Mouse (Mus musculus): ENCODE data around the gene Zbtb38.

The Zbtb38 gene

GRCm38 (mm10) chr9:96752603-96753114 lies at the start of gene Zbtb38:
TSS of gene Zbtb38 (minus strand) at chr9:96752831.
- DNase-seq (ENCODE audit: low read depth, low spot score) = no peak

- no peak for DNase-seq (ENCODE audit: low read depth, low spot score)
Measured at GRCm38 (mm10) chr9:96800131-96800825, 47.6 kb upstream of the Zbtb38 start.

- no peak for DNase-seq (ENCODE audit: low read depth, low spot score)
Measured at GRCm38 (mm10) chr9:96797311-96797710, 44.7 kb upstream of the Zbtb38 start.

GRCm38 (mm10) chr9:96795399-96795928 lies 42.8 kb upstream of the Zbtb38 start:
- no peak for DNase-seq (ENCODE audit: low read depth, low spot score)

- DNase-seq (ENCODE audit: low read depth, low spot score) = no peak
Measured at GRCm38 (mm10) chr9:96794601-96795000, 42.0 kb upstream of the Zbtb38 start.

GRCm38 (mm10) chr9:96792543-96792942 lies 39.9 kb upstream of the Zbtb38 start:
- no peak for DNase-seq (ENCODE audit: low read depth, low spot score)

GRCm38 (mm10) chr9:96790389-96791007 lies 37.9 kb upstream of the Zbtb38 start:
- no peak for DNase-seq (ENCODE audit: low read depth, low spot score)

- no peak for DNase-seq (ENCODE audit: low read depth, low spot score)
Measured at GRCm38 (mm10) chr9:96789906-96790305, 37.3 kb upstream of the Zbtb38 start.

- no peak for DNase-seq (ENCODE audit: low read depth, low spot score)
Measured at GRCm38 (mm10) chr9:96787797-96788196, 35.2 kb upstream of the Zbtb38 start.

- no peak for DNase-seq (ENCODE audit: low read depth, low spot score)
Measured at GRCm38 (mm10) chr9:96785871-96786342, 33.3 kb upstream of the Zbtb38 start.

- no peak for DNase-seq (ENCODE audit: low read depth, low spot score)
Measured at GRCm38 (mm10) chr9:96785187-96785586, 32.6 kb upstream of the Zbtb38 start.

- DNase-seq (ENCODE audit: low read depth, low spot score) = no peak
Measured at GRCm38 (mm10) chr9:96783667-96784066, 31.0 kb upstream of the Zbtb38 start.

- DNase-seq (ENCODE audit: low read depth, low spot score) = no peak
Measured at GRCm38 (mm10) chr9:96783258-96783657, 30.6 kb upstream of the Zbtb38 start.

- no peak for DNase-seq (ENCODE audit: low read depth, low spot score)
Measured at GRCm38 (mm10) chr9:96782062-96782461, 29.4 kb upstream of the Zbtb38 start.

- DNase-seq (ENCODE audit: low read depth, low spot score) = no peak
Measured at GRCm38 (mm10) chr9:96773146-96773545, 20.5 kb upstream of the Zbtb38 start.

GRCm38 (mm10) chr9:96770443-96770842 lies 17.8 kb upstream of the Zbtb38 start:
- no peak for DNase-seq (ENCODE audit: low read depth, low spot score)

GRCm38 (mm10) chr9:96769651-96770050 lies 17.0 kb upstream of the Zbtb38 start:
- DNase-seq (ENCODE audit: low read depth, low spot score) = no peak

- no peak for DNase-seq (ENCODE audit: low read depth, low spot score)
Measured at GRCm38 (mm10) chr9:96767874-96768273, 15.2 kb upstream of the Zbtb38 start.

- DNase-seq (ENCODE audit: low read depth, low spot score) = no peak
Measured at GRCm38 (mm10) chr9:96766078-96766477, 13.4 kb upstream of the Zbtb38 start.

GRCm38 (mm10) chr9:96765410-96765809 lies 12.8 kb upstream of the Zbtb38 start:
- DNase-seq (ENCODE audit: low read depth, low spot score) = peak; percentile 64

GRCm38 (mm10) chr9:96763847-96764631 lies 11.4 kb upstream of the Zbtb38 start:
- DNase-seq (ENCODE audit: low read depth, low spot score) = no peak

- DNase-seq (ENCODE audit: low read depth, low spot score) = no peak
Measured at GRCm38 (mm10) chr9:96763025-96763424, 10.4 kb upstream of the Zbtb38 start.

Measured in c-Kit-negative CD71-positive TER-119-positive erythroid progenitor cells, embryonic 14.5 days (primary cell).